Mouse (Mus musculus): Measurements from ENCODE around the gene Dio1.

Gene Dio1

GRCm38 (mm10) chr4:107247110-107247509 lies 59.9 kb downstream of the Dio1 start:
- no peak for DNase-seq (ENCODE audit: low read depth, low spot score)

GRCm38 (mm10) chr4:107246040-107246439 lies 60.9 kb downstream of the Dio1 start:
- no peak for DNase-seq (ENCODE audit: low read depth, low spot score)

- DNase-seq (ENCODE audit: low read depth, low spot score), result no peak
Measured at GRCm38 (mm10) chr4:107245368-107245767, 61.6 kb downstream of the Dio1 start.

GRCm38 (mm10) chr4:107243365-107244333 lies 63.3 kb downstream of the Dio1 start:
- DNase-seq (ENCODE audit: low read depth, low spot score), result no peak

Measured in retina, postnatal 7 days (tissue).